Mouse (Mus musculus) neural tube, postnatal 0 days (tissue): ENCODE data around the gene Adcy5. TPM values are rescaled to one million over a fixed set of nuclear protein-coding genes. Genes with fewer than 3 reads are reported as not detected.

Source experiments
- polyA plus RNA-seq: library from polyadenylated mRNA; unstranded; fragments of >200 nt; fragmentation: Nextera tagmentation; extraction: Ambion mirVana; gene quantifications from 2 replicates; pipeline ENCODE4 v1.2.1, GENCODE M21; 2015

Gene Adcy5
- 7.0 and 8.6 TPM in 2 replicates for polyA plus RNA-seq

GRCm38 (mm10) chr16:35154641-35155390, at the start of gene Adcy5:
Adcy5 (plus strand) TSS chr16:35154877.

Other genes with a start within 250 kb of the Adcy5 start
- 72.5 and 78.4 TPM in 2 replicates for gene Hacd2, start 132.4 kb upstream of the Adcy5 start, polyA plus RNA-seq
- gene Sec22a, start 209.0 kb downstream of the Adcy5 start, polyA plus RNA-seq = 35.8 and 37.5 TPM in 2 replicates